Mouse (Mus musculus) small intestine, adult 2 months (tissue): ENCODE results near the gene Wfdc13. TPM values are rescaled to one million over a fixed set of nuclear protein-coding genes. Genes with fewer than 3 reads are reported as not detected.

ENCODE experiments used
- H3K27ac ChIP-seq: fragments of 200-500 bp; 2 replicates; pipeline ENCODE4 v1.5.1; 2012; ENCODE audit warnings: low read depth, low read length, control low read depth, inconsistent platforms; ENCODE audit not compliant: insufficient read depth
- H3K27me3 ChIP-seq: fragments of 200-500 bp; 2 replicates; pipeline ENCODE4 v1.6.1; 2012; ENCODE audit warnings: mild to moderate bottlenecking, moderate library complexity, low read length, inconsistent platforms; ENCODE audit not compliant: control insufficient read depth, insufficient read depth
- H3K36me3 ChIP-seq: fragments of 200-500 bp; 2 replicates; pipeline ENCODE4 v1.6.1; 2012; ENCODE audit warnings: mild to moderate bottlenecking, low read length, control low read depth, inconsistent platforms; ENCODE audit not compliant: control insufficient read depth, insufficient read depth
- H3K4me1 ChIP-seq: fragments of 200-500 bp; 2 replicates; pipeline ENCODE4 v1.6.1; 2012; ENCODE audit warnings: low read length, inconsistent platforms, mixed read lengths; ENCODE audit not compliant: control insufficient read depth, insufficient read depth, insufficient read length
- H3K4me3 ChIP-seq: fragments of 200-500 bp; 2 replicates; pipeline ENCODE4 v1.5.1; 2012; ENCODE audit warnings: low read depth, mild to moderate bottlenecking, control low read depth, inconsistent platforms, low read length, moderate library complexity
- CTCF ChIP-seq: fragments of 200-500 bp; IDR thresholded peaks from 2 replicates; pipeline ENCODE4 v1.5.1; 2012; ENCODE audit warnings: low read depth, mild to moderate bottlenecking, control low read depth, inconsistent platforms, low read length, moderate library complexity, mixed read lengths; ENCODE audit not compliant: insufficient replicate concordance, insufficient read length; ENCODE audit errors: extremely low read depth
- POLR2A ChIP-seq: fragments of 200-500 bp; IDR thresholded peaks from 2 replicates; pipeline ENCODE4 v1.6.1; 2012; ENCODE audit warnings: low read depth, mild to moderate bottlenecking, control low read depth, inconsistent platforms, low read length, moderate library complexity
- WGBS: fragments of 180-500 bp; shearing (Covaris S2); methylation state at CpG from one replicate; pipeline ENCODE4 v1.1.7; 2018; 5-methylcytosine and 5-hydroxymethylcytosine counted together
- polyA plus RNA-seq: library from polyadenylated mRNA; depleted of rRNA; stranded (reverse); fragments of >200 nt; gene quantifications from 2 replicates; pipeline ENCODE4 v1.2.3, GENCODE M21; 2012; rRNA removed

Wfdc13 gene
- polyA plus RNA-seq = not detected in 2 replicates

GRCm38 (mm10) chr2:164684807-164685206 is at the start of gene Wfdc13:
TSS of gene Wfdc13 (plus strand) at chr2:164685107.
- no peak within 1 kb of the TSS for H3K27ac ChIP-seq

GRCm38 (mm10) chr2:164635266-164635665 is 49.6 kb upstream of the Wfdc13 start:
- no peak overlapping the region for H3K27ac ChIP-seq
- no peak overlapping the region for H3K4me3 ChIP-seq
- no peaks in the 10 kb centered on the region for H3K36me3 ChIP-seq
- no peaks in the 10 kb centered on the region for H3K4me1 ChIP-seq
- H3K27me3 ChIP-seq = no peaks in the 10 kb centered on the region
- WGBS = 82% methylated on average over 9 of the region's 9 CpGs
- no peak for TF ChIP-seq CTCF
- TF ChIP-seq POLR2A = no peak

More at GRCm38 (mm10) chr2:164684807-164685206, at the start of gene Wfdc13:
- no peaks in the 10 kb centered on the region for H3K27me3 ChIP-seq
- TF ChIP-seq CTCF (no peak), POLR2A (no peak)
- H3K4me3 ChIP-seq = no peak within 1 kb of the TSS
- peaks cover 3% of the 10 kb centered on the region; the same call in 1 of the 2 replicates for H3K4me1 ChIP-seq
- no peaks in the 10 kb centered on the region for H3K36me3 ChIP-seq
- WGBS = 74% methylated on average over 3 of the region's 3 CpGs

GRCm38 (mm10) chr2:164638696-164639095 is 46.2 kb upstream of the Wfdc13 start, which contains the start of gene Wfdc16:
TSS of gene Wfdc16 (minus strand) at chr2:164638796.
- no peak for TF ChIP-seq CTCF
- TF ChIP-seq POLR2A = no peak
- Histone ChIP-seq H3K4me3 (no peak within 1 kb of the TSS), H3K36me3 (no peaks in the 10 kb centered on the region), H3K27me3 (no peaks in the 10 kb centered on the region), H3K4me1 (peaks cover 4% of the 10 kb centered on the region; the same call in 1 of the 2 replicates), H3K27ac (no peak within 1 kb of the TSS)
- WGBS = 42% methylated on average over 3 of the region's 3 CpGs

- no peak overlapping the region for H3K27ac ChIP-seq
- peaks cover 4% of the 10 kb centered on the region; the same call in 1 of the 2 replicates for H3K4me1 ChIP-seq
- H3K36me3 ChIP-seq = no peaks in the 10 kb centered on the region
- 32% methylated on average over 7 of the region's 7 CpGs for WGBS
- H3K4me3 ChIP-seq = no peak overlapping the region
- no peaks in the 10 kb centered on the region for H3K27me3 ChIP-seq
- TF ChIP-seq CTCF (no peak), POLR2A (no peak)
Observed at GRCm38 (mm10) chr2:164641129-164641528, 43.8 kb upstream of the Wfdc13 start.

- no peak overlapping the region for H3K4me3 ChIP-seq
- no peak overlapping the region for H3K27ac ChIP-seq
- peaks cover 4% of the 10 kb centered on the region; the same call in 1 of the 2 replicates for H3K4me1 ChIP-seq
- H3K36me3 ChIP-seq = no peaks in the 10 kb centered on the region
- no peaks in the 10 kb centered on the region for H3K27me3 ChIP-seq
- WGBS = 84% methylated on average over 13 of the region's 13 CpGs
- TF ChIP-seq CTCF (no peak), POLR2A (no peak)
Observed at GRCm38 (mm10) chr2:164641881-164642673, 42.8 kb upstream of the Wfdc13 start.

GRCm38 (mm10) chr2:164655858-164656257 is 29.0 kb upstream of the Wfdc13 start, which contains the start of gene Wfdc10:
TSS of gene Wfdc10 (plus strand) at chr2:164656046.
- Histone ChIP-seq H3K27ac (no peak within 1 kb of the TSS), H3K4me3 (no peak within 1 kb of the TSS), H3K4me1 (no peaks in the 10 kb centered on the region), H3K36me3 (no peaks in the 10 kb centered on the region), H3K27me3 (no peaks in the 10 kb centered on the region)
- peak; percentile 88 for TF ChIP-seq CTCF
- TF ChIP-seq POLR2A = no peak
- WGBS = 13% methylated on average over 11 of the region's 11 CpGs

GRCm38 (mm10) chr2:164656483-164656882 is 28.4 kb upstream of the Wfdc13 start, which contains the start of gene Wfdc9:
TSS of gene Wfdc9 (minus strand) at chr2:164656583.
- WGBS = 66% methylated on average over 9 of the region's 9 CpGs
- no peak for TF ChIP-seq CTCF
- TF ChIP-seq POLR2A = no peak
- H3K4me1 ChIP-seq = no peaks in the 10 kb centered on the region
- H3K36me3 ChIP-seq = no peaks in the 10 kb centered on the region
- no peak within 1 kb of the TSS for H3K4me3 ChIP-seq
- no peak within 1 kb of the TSS for H3K27ac ChIP-seq
- H3K27me3 ChIP-seq = no peaks in the 10 kb centered on the region
